Mouse (Mus musculus) limb, embryonic 13.5 days (tissue): ENCODE results near the gene Serinc2. TPM values are rescaled to one million over a fixed set of nuclear protein-coding genes. Genes with fewer than 3 reads are reported as not detected.

ENCODE experiments used
- ATAC-seq: fragments of 200-750 bp; cut with Nextera tagmentation; 2 replicates; pipeline ENCODE4 v1.8.0; 2017; ENCODE audit warnings: low read depth, moderate number of reproducible peaks, moderate TSS enrichment; ENCODE audit not compliant: low FRiP score
- H3K27ac ChIP-seq: fragments of 300-500 bp; sonication (generic); 2 replicates; pipeline ENCODE4 v1.5.1; 2015; ENCODE audit warnings: inconsistent platforms, mild to moderate bottlenecking, moderate library complexity
- H3K27me3 ChIP-seq: fragments of 300-500 bp; sonication (generic); 2 replicates; pipeline ENCODE4 v1.6.1; 2015; ENCODE audit warnings: mild to moderate bottlenecking, inconsistent platforms
- H3K36me3 ChIP-seq: fragments of 300-500 bp; sonication (generic); 2 replicates; pipeline ENCODE4 v1.6.1; 2015; ENCODE audit warnings: inconsistent platforms, mild to moderate bottlenecking, moderate library complexity
- H3K4me1 ChIP-seq: fragments of 300-500 bp; sonication (generic); 2 replicates; pipeline ENCODE4 v1.6.1; 2015; ENCODE audit warnings: inconsistent platforms
- H3K4me2 ChIP-seq: fragments of 300-500 bp; sonication (generic); replicated peaks from 2 replicates; pipeline ENCODE4 v1.6.1; 2015; ENCODE audit warnings: inconsistent platforms, mild to moderate bottlenecking, moderate library complexity
- H3K4me3 ChIP-seq: fragments of 300-500 bp; sonication (generic); 2 replicates; pipeline ENCODE4 v1.5.1; 2015; ENCODE audit warnings: moderate library complexity, mild to moderate bottlenecking, inconsistent platforms
- H3K9ac ChIP-seq: fragments of 300-500 bp; sonication (generic); 2 replicates; pipeline ENCODE4 v1.6.1; 2015; ENCODE audit warnings: mild to moderate bottlenecking, inconsistent platforms
- H3K9me3 ChIP-seq: fragments of 300-500 bp; sonication (generic); 2 replicates; pipeline ENCODE4 v1.6.1; 2016; ENCODE audit warnings: inconsistent platforms
- WGBS: fragments of 180-500 bp; shearing (Covaris S2); methylation state at CpG from one replicate; pipeline ENCODE4 v1.1.7; 2015; 5-methylcytosine and 5-hydroxymethylcytosine counted together
- polyA plus RNA-seq: library from polyadenylated mRNA; unstranded; fragments of >200 nt; fragmentation: Nextera tagmentation; extraction: Ambion mirVana; gene quantifications from 2 replicates; pipeline ENCODE4 v1.2.1, GENCODE M21; 2015

Serinc2 gene
- polyA plus RNA-seq, 1 experiment from 2014 or later, result 223 TPM

GRCm38 (mm10) chr4:130312526-130312925 lies 33.5 kb upstream of the Serinc2 start:
- no peak for ATAC-seq
- Histone ChIP-seq H3K27ac (no peak overlapping the region), H3K4me2 (no peak overlapping the region), H3K27me3 (peaks cover 45% of the 10 kb centered on the region), H3K9me3 (no peaks in the 10 kb centered on the region), H3K4me3 (no peak overlapping the region), H3K9ac (no peak overlapping the region), H3K36me3 (peaks cover 43% of the 10 kb centered on the region), H3K4me1 (peaks cover 15% of the 10 kb centered on the region)
- WGBS, result 84% methylated on average over 3 of the region's 3 CpGs

- no peak for ATAC-seq
- H3K9me3 ChIP-seq, result no peaks in the 10 kb centered on the region
- whole genome bisulfite sequencing, result 48% methylated on average over 8 of the region's 8 CpGs
- peaks cover 74% of the 10 kb centered on the region for H3K27me3 ChIP-seq
- H3K27ac ChIP-seq, result no peak overlapping the region
- peak overlapping the region; percentile 57 for H3K4me3 ChIP-seq
- peaks cover 19% of the 10 kb centered on the region for H3K36me3 ChIP-seq
- no peak overlapping the region for H3K9ac ChIP-seq
- H3K4me1 ChIP-seq, result peaks cover 16% of the 10 kb centered on the region
- H3K4me2 ChIP-seq, result peak overlapping the region; percentile 97
Measured at GRCm38 (mm10) chr4:130309254-130309653, 30.2 kb upstream of the Serinc2 start.

GRCm38 (mm10) chr4:130308231-130309081 lies 29.5 kb upstream of the Serinc2 start, which contains the start of the genes Fabp3 and Gm10570:
TSS of gene Fabp3 (plus strand) at chr4:130308595.
TSS of gene Gm10570 (minus strand) at chr4:130308674.
- peaks cover 76% of the 10 kb centered on the region for H3K27me3 ChIP-seq
- H3K27ac ChIP-seq, result no peak within 1 kb of the TSS
- peak within 1 kb of the TSS; percentile 61 for H3K9ac ChIP-seq
- peak; percentile 33; the same call in 1 of the 2 replicates for ATAC-seq
- H3K4me2 ChIP-seq, result peak within 1 kb of the TSS; percentile 97
- no peaks in the 10 kb centered on the region for H3K9me3 ChIP-seq
- peak within 1 kb of the TSS; percentile 57 for H3K4me3 ChIP-seq
- H3K36me3 ChIP-seq, result peaks cover 11% of the 10 kb centered on the region
- H3K4me1 ChIP-seq, result peaks cover 16% of the 10 kb centered on the region
- WGBS, result under 1% methylated on average over 52 of the region's 52 CpGs

GRCm38 (mm10) chr4:130307851-130308230 lies 28.8 kb upstream of the Serinc2 start:
- Histone ChIP-seq H3K27me3 (peaks cover 76% of the 10 kb centered on the region), H3K9me3 (no peaks in the 10 kb centered on the region), H3K4me3 (peak overlapping the region; percentile 57), H3K4me1 (peaks cover 16% of the 10 kb centered on the region), H3K36me3 (peaks cover 5% of the 10 kb centered on the region; the same call in 1 of the 2 replicates), H3K27ac (no peak overlapping the region), H3K4me2 (peak overlapping the region; percentile 97), H3K9ac (peak overlapping the region; percentile 61; the same call in 1 of the 2 replicates)
- peak; percentile 46; the same call in 1 of the 2 replicates for ATAC-seq
- WGBS, result under 1% methylated on average over 23 of the region's 23 CpGs

DNA sequence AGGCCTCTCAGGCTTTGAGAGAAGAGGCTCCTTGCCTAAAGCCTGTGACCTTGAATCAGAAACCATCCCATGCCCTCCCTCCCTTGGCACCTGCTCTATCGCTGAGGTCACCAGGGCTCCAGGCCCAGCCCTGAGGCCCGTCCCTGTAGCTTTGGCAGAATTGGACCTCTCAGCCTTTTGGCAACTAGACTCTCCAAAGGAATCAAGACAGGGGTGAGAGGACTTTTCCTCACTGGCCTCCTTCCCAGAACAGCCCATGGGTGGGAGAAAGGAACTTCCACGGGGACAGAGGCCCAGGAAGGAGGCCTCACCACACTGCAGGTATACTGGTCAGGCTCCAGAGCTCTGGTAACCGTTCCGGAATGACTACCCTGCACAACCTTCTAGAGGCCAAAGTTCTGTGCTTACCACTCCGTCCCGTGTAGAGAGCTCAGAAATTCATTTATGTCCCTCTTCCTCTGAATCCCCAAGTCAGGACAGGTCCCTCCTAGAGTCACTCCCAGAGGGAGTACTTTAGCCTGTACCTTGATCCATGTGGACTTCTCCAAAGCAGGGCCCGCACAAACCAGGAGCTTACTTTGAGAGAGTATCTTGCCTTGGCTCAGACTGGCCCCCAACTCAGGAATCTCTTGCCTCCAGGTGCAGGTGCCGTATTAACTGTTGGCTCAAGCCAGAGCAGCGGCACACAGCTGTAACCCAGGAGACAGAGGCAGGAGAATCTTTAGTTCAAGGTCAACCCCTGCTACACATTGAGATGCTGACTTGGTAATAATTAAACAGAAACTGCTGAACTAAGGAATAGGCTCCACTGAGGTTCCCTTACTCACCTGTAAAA lies 28.0 kb upstream of the Serinc2 start:
- H3K4me1 ChIP-seq, result peaks cover 16% of the 10 kb centered on the region
- H3K9ac ChIP-seq, result no peak overlapping the region
- H3K27ac ChIP-seq, result no peak overlapping the region
- ATAC-seq, result no peak
- peak overlapping the region; percentile 57; the same call in 1 of the 2 replicates for H3K4me3 ChIP-seq
- 74% methylated on average over 10 of the region's 10 CpGs for WGBS
- H3K27me3 ChIP-seq, result peaks cover 75% of the 10 kb centered on the region
- H3K9me3 ChIP-seq, result no peaks in the 10 kb centered on the region
- no peaks in the 10 kb centered on the region for H3K36me3 ChIP-seq
- peak overlapping the region; percentile 97 for H3K4me2 ChIP-seq

- Histone ChIP-seq H3K36me3 (no peaks in the 10 kb centered on the region), H3K27ac (no peak overlapping the region), H3K9ac (no peak overlapping the region), H3K4me2 (no peak overlapping the region), H3K27me3 (peaks cover 53% of the 10 kb centered on the region), H3K4me3 (no peak overlapping the region), H3K4me1 (peaks cover 16% of the 10 kb centered on the region), H3K9me3 (no peaks in the 10 kb centered on the region)
- 13% methylated on average over 3 of the region's 3 CpGs for WGBS
- no peak for ATAC-seq
Measured at GRCm38 (mm10) chr4:130304746-130305145, 25.7 kb upstream of the Serinc2 start.

DNA sequence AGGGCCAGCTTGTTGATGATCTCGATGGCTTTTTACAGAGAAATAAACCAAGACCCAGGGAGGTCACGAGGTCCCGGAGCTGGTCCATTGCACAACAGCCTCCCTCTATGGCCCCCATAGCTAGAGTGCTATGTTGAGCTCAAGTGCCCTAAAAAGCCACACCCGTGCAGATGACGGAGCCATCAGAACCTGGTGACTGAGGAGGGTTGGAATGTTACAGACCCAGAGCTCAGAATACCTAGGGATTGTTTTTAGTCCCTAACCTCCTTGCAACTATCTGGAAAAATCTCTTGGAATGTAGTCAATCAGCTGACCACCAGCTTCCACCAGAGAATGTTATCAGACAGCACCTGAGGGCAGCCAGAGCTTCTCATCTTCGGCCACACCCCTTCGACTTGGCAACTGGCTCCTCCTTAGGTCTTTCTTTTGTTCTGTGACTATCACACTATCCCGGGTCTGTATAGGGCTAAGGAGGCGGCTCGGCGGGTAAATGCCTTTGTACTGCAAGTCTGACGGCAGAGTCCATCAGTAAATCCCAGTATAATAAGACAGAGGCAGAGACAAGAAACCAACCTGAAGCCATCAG lies 23.4 kb upstream of the Serinc2 start:
- Histone ChIP-seq H3K9me3 (no peaks in the 10 kb centered on the region), H3K36me3 (no peaks in the 10 kb centered on the region), H3K27ac (no peak overlapping the region), H3K4me2 (no peak overlapping the region), H3K4me1 (no peaks in the 10 kb centered on the region), H3K9ac (no peak overlapping the region), H3K27me3 (peaks cover 29% of the 10 kb centered on the region), H3K4me3 (no peak overlapping the region)
- ATAC-seq, result no peak
- WGBS, result 62% methylated on average over 12 of the region's 12 CpGs

DNA sequence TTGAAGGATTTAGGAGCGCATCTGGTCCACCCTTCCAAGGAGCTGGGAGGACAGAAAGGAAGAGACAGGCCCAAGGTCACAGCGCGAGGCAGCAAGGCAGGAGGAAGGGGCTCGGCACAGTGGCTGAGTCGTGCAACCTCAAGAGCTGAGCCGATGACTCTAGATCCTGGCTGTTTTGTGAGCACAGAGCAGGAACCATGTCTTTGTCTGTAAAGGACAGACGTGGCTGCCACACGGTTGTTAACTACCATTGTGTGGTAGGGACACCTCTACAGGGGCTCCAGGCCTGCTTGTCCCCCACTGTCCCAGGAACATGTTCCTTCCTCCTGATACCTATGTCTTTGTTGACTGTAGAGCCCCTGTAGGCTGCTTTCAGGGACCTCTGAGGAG lies 20.6 kb upstream of the Serinc2 start:
- H3K4me3 ChIP-seq, result no peak overlapping the region
- 79% methylated on average over 8 of the region's 8 CpGs for WGBS
- peaks cover 10% of the 10 kb centered on the region; the same call in 1 of the 2 replicates for H3K27me3 ChIP-seq
- H3K9ac ChIP-seq, result peak overlapping the region; percentile 13; the same call in 1 of the 2 replicates
- ATAC-seq, result no peak
- no peaks in the 10 kb centered on the region for H3K9me3 ChIP-seq
- no peaks in the 10 kb centered on the region for H3K36me3 ChIP-seq
- H3K4me2 ChIP-seq, result no peak overlapping the region
- 0 out of 2 replicates have a peak, but pooled peaks cover 4% of the 10 kb centered on the region for H3K4me1 ChIP-seq
- no peak overlapping the region for H3K27ac ChIP-seq

- no peak for ATAC-seq
- no peak overlapping the region for H3K4me2 ChIP-seq
- H3K9ac ChIP-seq, result no peak overlapping the region; the same call in 1 of the 2 replicates
- H3K36me3 ChIP-seq, result no peaks in the 10 kb centered on the region
- no peaks in the 10 kb centered on the region for H3K9me3 ChIP-seq
- 70% methylated on average over 11 of the region's 11 CpGs for WGBS
- H3K4me1 ChIP-seq, result 0 out of 2 replicates have a peak, but pooled peaks cover 4% of the 10 kb centered on the region
- H3K4me3 ChIP-seq, result no peak overlapping the region
- peaks cover 5% of the 10 kb centered on the region; the same call in 1 of the 2 replicates for H3K27me3 ChIP-seq
- no peak overlapping the region for H3K27ac ChIP-seq
Measured at GRCm38 (mm10) chr4:130298877-130299628, 20.0 kb upstream of the Serinc2 start.

GRCm38 (mm10) chr4:130297123-130297529 lies 18.1 kb upstream of the Serinc2 start:
- ATAC-seq, result no peak

More at GRCm38 (mm10) chr4:130297123-130297529, 18.1 kb upstream of the Serinc2 start:
- Histone ChIP-seq H3K36me3 (no peaks in the 10 kb centered on the region), H3K4me3 (no peak overlapping the region), H3K27me3 (0 out of 2 replicates have a peak, but pooled peaks cover 5% of the 10 kb centered on the region), H3K9ac (no peak overlapping the region), H3K4me2 (no peak overlapping the region), H3K4me1 (0 out of 2 replicates have a peak, but pooled peaks cover 4% of the 10 kb centered on the region), H3K27ac (no peak overlapping the region), H3K9me3 (no peaks in the 10 kb centered on the region)
- 24% methylated on average over 13 of the region's 13 CpGs for WGBS
